Mouse (Mus musculus): Measurements from ENCODE around the gene Ppy. TPM values are rescaled to one million over a fixed set of nuclear protein-coding genes. Genes with fewer than 3 reads are reported as not detected.

The Ppy gene
- not detected in 3 replicates for total RNA-seq (2017)

- ATAC-seq (replicated peaks; ENCODE audit: insufficient number of reproducible peaks, low FRiP score, low TSS enrichment, poor library complexity, severe bottlenecking), result no peak
These were observed at the start of gene Ppy for GRCm38 (mm10) chr11:102101219-102101618. Gene Ppy, minus strand, starts transcription at chr11:102101319.

GRCm38 (mm10) chr11:102147213-102147989 lies 46.3 kb upstream of the Ppy start:
- no peak for ATAC-seq (replicated peaks; ENCODE audit: insufficient number of reproducible peaks, low FRiP score, low TSS enrichment, poor library complexity, severe bottlenecking)

GRCm38 (mm10) chr11:102146531-102146930 lies 45.4 kb upstream of the Ppy start:
- ATAC-seq (replicated peaks; ENCODE audit: insufficient number of reproducible peaks, low FRiP score, low TSS enrichment, poor library complexity, severe bottlenecking), result no peak

GRCm38 (mm10) chr11:102146005-102146404 lies 44.9 kb upstream of the Ppy start:
- ATAC-seq (replicated peaks; ENCODE audit: insufficient number of reproducible peaks, low FRiP score, low TSS enrichment, poor library complexity, severe bottlenecking), result no peak

GRCm38 (mm10) chr11:102145471-102146001 lies 44.4 kb upstream of the Ppy start, which contains the start of gene Nags:
Gene Nags, plus strand, starts transcription at chr11:102145513.
- ATAC-seq (replicated peaks; ENCODE audit: insufficient number of reproducible peaks, low FRiP score, low TSS enrichment, poor library complexity, severe bottlenecking), result no peak

GRCm38 (mm10) chr11:102144957-102145470 lies 43.9 kb upstream of the Ppy start:
- ATAC-seq (replicated peaks; ENCODE audit: insufficient number of reproducible peaks, low FRiP score, low TSS enrichment, poor library complexity, severe bottlenecking), result no peak

GRCm38 (mm10) chr11:102142355-102142754 lies 41.2 kb upstream of the Ppy start:
- no peak for ATAC-seq (replicated peaks; ENCODE audit: insufficient number of reproducible peaks, low FRiP score, low TSS enrichment, poor library complexity, severe bottlenecking)

- ATAC-seq (replicated peaks; ENCODE audit: insufficient number of reproducible peaks, low FRiP score, low TSS enrichment, poor library complexity, severe bottlenecking), result peak; percentile 53; the same call in 1 of the 2 replicates
These were observed 39.4 kb upstream of the Ppy start for GRCm38 (mm10) chr11:102140508-102140907.

- peak; percentile 86 for ATAC-seq (replicated peaks; ENCODE audit: insufficient number of reproducible peaks, low FRiP score, low TSS enrichment, poor library complexity, severe bottlenecking)
These were observed 37.3 kb upstream of the Ppy start for GRCm38 (mm10) chr11:102138447-102138740.

- peak; percentile 60 for ATAC-seq (replicated peaks; ENCODE audit: insufficient number of reproducible peaks, low FRiP score, low TSS enrichment, poor library complexity, severe bottlenecking)
These were observed 36.7 kb upstream of the Ppy start for GRCm38 (mm10) chr11:102137625-102138446.

- no peak for ATAC-seq (replicated peaks; ENCODE audit: insufficient number of reproducible peaks, low FRiP score, low TSS enrichment, poor library complexity, severe bottlenecking)
These were observed 33.4 kb upstream of the Ppy start for GRCm38 (mm10) chr11:102134516-102134915.

GRCm38 (mm10) chr11:102117386-102117785 lies 16.3 kb upstream of the Ppy start:
- no peak for ATAC-seq (replicated peaks; ENCODE audit: insufficient number of reproducible peaks, low FRiP score, low TSS enrichment, poor library complexity, severe bottlenecking)

GRCm38 (mm10) chr11:102116241-102116640 lies 15.1 kb upstream of the Ppy start:
- no peak for ATAC-seq (replicated peaks; ENCODE audit: insufficient number of reproducible peaks, low FRiP score, low TSS enrichment, poor library complexity, severe bottlenecking)

GRCm38 (mm10) chr11:102111576-102111975 lies 10.5 kb upstream of the Ppy start:
- no peak for ATAC-seq (replicated peaks; ENCODE audit: insufficient number of reproducible peaks, low FRiP score, low TSS enrichment, poor library complexity, severe bottlenecking)

- ATAC-seq (replicated peaks; ENCODE audit: insufficient number of reproducible peaks, low FRiP score, low TSS enrichment, poor library complexity, severe bottlenecking), result no peak
These were observed 6.6 kb upstream of the Ppy start, which contains the start of gene Pyy for GRCm38 (mm10) chr11:102107732-102108131. Gene Pyy, minus strand, starts transcription at chr11:102107832.

- no peak for ATAC-seq (replicated peaks; ENCODE audit: insufficient number of reproducible peaks, low FRiP score, low TSS enrichment, poor library complexity, severe bottlenecking)
These were observed 5.8 kb upstream of the Ppy start for GRCm38 (mm10) chr11:102106911-102107310.

GRCm38 (mm10) chr11:102102485-102103258 lies 1.6 kb upstream of the Ppy start:
- no peak for ATAC-seq (replicated peaks; ENCODE audit: insufficient number of reproducible peaks, low FRiP score, low TSS enrichment, poor library complexity, severe bottlenecking)

GRCm38 (mm10) chr11:102096887-102097391 lies 4.2 kb downstream of the Ppy start:
- ATAC-seq (replicated peaks; ENCODE audit: insufficient number of reproducible peaks, low FRiP score, low TSS enrichment, poor library complexity, severe bottlenecking), result no peak
